Mouse (Mus musculus): ENCODE measurements around the gene Kcne1l. TPM values are rescaled to one million over a fixed set of nuclear protein-coding genes. Genes with fewer than 3 reads are reported as not detected.

The Kcne1l gene
- polyA plus RNA-seq (2012; rRNA removed): 0.64 and 0.72 TPM in 2 replicates

GRCm38 (mm10) chrX:142305869-142306581, at the start of gene Kcne1l:
Gene Kcne1l (minus strand): TSS chrX:142306294.

Other genes starting within 250 kb of the Kcne1l start
- not detected in 2 replicates for gene Gucy2f, start 109.4 kb downstream of the Kcne1l start, polyA plus RNA-seq (2012; rRNA removed)
- 4.0 and 4.5 TPM in 2 replicates for gene Nxt2, start 79.5 kb downstream of the Kcne1l start, polyA plus RNA-seq (2012; rRNA removed)
- gene Acsl4, start 84.2 kb upstream of the Kcne1l start, polyA plus RNA-seq (2012; rRNA removed): 8.8 and 9.9 TPM in 2 replicates